Comparison of ENCODE assay signal across 8 mouse cellular contexts in the genomic region with DNA sequence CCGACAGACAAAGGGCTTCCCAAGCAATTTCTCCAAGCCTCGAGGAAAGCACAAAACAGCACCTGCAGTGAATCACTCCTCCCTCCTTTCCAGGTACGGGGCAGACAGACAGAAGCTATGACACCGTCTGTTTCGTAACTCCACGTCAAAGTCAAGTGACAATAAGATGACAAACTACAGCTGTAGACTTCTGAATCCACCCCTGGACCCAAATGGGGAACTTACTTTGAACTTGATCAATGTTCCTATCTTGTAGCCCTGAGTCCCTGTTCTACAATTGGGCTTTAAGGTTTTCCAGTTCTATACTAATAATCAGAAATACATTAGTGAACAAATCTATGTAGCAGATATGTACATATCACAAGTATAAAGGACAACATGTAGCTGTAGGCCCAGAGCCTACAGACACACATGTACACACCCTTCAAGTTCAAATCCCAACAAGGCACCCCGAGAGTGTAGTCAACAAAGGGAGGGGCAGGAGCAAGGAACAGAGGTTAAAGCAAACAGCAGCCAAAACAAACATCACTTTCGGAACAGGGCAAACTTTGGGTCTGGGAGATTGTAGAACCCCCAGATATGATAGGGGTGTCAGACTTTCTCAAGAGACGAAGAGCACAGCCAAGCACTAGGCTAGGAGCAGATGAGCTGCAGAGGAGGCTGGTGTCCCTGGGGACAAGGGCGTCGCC. TPM values are rescaled to one million over a fixed set of nuclear protein-coding genes. Genes with fewer than 3 reads are reported as not detected.
A peak's percentile ranks its signal among the peaks of the same experiment; 100 is the strongest.
DNase-seq lines count a peak whose midpoint lies in the region; ATAC-seq lines count a peak whose summit lies in the region.

No protein-coding gene starts in this region.

- no peak for DNase-seq in heart, postnatal 25 days (ENCODE audit: low spot score)
- no peak for DNase-seq in hindbrain, embryonic 14.5 days (ENCODE audit: low spot score)
- no peak for DNase-seq in adrenal gland, postnatal 4 days (ENCODE audit: low spot score in 2 of 2)
- no peak for DNase-seq in right cerebral cortex, postnatal 4 days
- no peak for DNase-seq in cerebellum, adult 18-20 months

- no peaks in the 10 kb centered on the region for H3K36me3 ChIP-seq in heart, embryonic 11.5 days (ENCODE audit: control insufficient read depth, insufficient read depth, low read length)
- H3K36me3 ChIP-seq in hindbrain, embryonic 14.5 days (replicated peaks; ENCODE audit: control insufficient read depth, insufficient read depth): no peaks in the 10 kb centered on the region

- intact Hi-C loops in heart, postnatal 25 days (cut with DNase I): no loop called here

- H3K27ac ChIP-seq in heart, embryonic 11.5 days (ENCODE audit: low read depth, low read length): no peak overlapping the region
- H3K27ac ChIP-seq in hindbrain, embryonic 14.5 days: no peak overlapping the region

- H3K9me3 ChIP-seq in heart, embryonic 11.5 days (replicated peaks; ENCODE audit: control insufficient read depth, low read length): no peaks in the 10 kb centered on the region
- no peaks in the 10 kb centered on the region for H3K9me3 ChIP-seq in hindbrain, embryonic 14.5 days (ENCODE audit: control insufficient read depth, low read length)

- WGBS in heart, embryonic 11.5 days (ENCODE audit: insufficient replicate concordance): 51% methylated on average over 11 of the region's 11 CpGs
- WGBS in hindbrain, embryonic 14.5 days: 48% methylated on average over 11 of the region's 11 CpGs

- peak overlapping the region; percentile 77 for H3K4me2 ChIP-seq in heart, embryonic 11.5 days
- peak overlapping the region; percentile 55 for H3K4me2 ChIP-seq in hindbrain, embryonic 14.5 days (replicated peaks)

- no peaks in the 10 kb centered on the region for H3K4me1 ChIP-seq in heart, embryonic 11.5 days (ENCODE audit: control insufficient read depth, insufficient read depth, low read length)
- H3K4me1 ChIP-seq in hindbrain, embryonic 14.5 days (replicated peaks; ENCODE audit: control insufficient read depth, insufficient read depth, low read length): 0 out of 2 replicates have a peak, but pooled peaks cover 3% of the 10 kb centered on the region

- no peak overlapping the region for H3K9ac ChIP-seq in heart, embryonic 11.5 days (ENCODE audit: low read depth, low read length)
- peak overlapping the region; percentile 63 for H3K9ac ChIP-seq in hindbrain, embryonic 14.5 days

- H3K27me3 ChIP-seq in heart, embryonic 11.5 days (ENCODE audit: control insufficient read depth, insufficient read depth, low read length): no peaks in the 10 kb centered on the region; the same call in 1 of the 2 replicates
- peaks cover 12% of the 10 kb centered on the region for H3K27me3 ChIP-seq in hindbrain, embryonic 14.5 days (ENCODE audit: control insufficient read depth, insufficient read depth, low read length)

- H3K4me3 ChIP-seq in heart, embryonic 11.5 days (ENCODE audit: low read depth, low read length): peak overlapping the region; percentile 52
- peak overlapping the region; percentile 69 for H3K4me3 ChIP-seq in hindbrain, embryonic 14.5 days (replicated peaks; ENCODE audit: low read length)

- ATAC-seq in heart, embryonic 11.5 days (replicated peaks; ENCODE audit: insufficient number of reproducible peaks, low FRiP score, low TSS enrichment): no peak; the same call in 1 of the 2 replicates
- peak; percentile 30; the same call in 1 of the 2 replicates for ATAC-seq in common myeloid progenitor, adult 5-6 weeks (replicated peaks; ENCODE audit: low read depth, poor library complexity, severe bottlenecking)
- ATAC-seq in hindbrain, embryonic 14.5 days (ENCODE audit: low FRiP score): peak; percentile 31; the same call in 1 of the 2 replicates
- peak; percentile 49 for ATAC-seq in megakaryocyte progenitor cell, adult 5-6 weeks (replicated peaks; ENCODE audit: poor library complexity)

RNA-seq across cellular contexts. Expression of gene Reps2, which starts 0.9 kb away (rescaled TPM):
- 0.36 and 0.61 TPM in 2 replicates for polyA plus RNA-seq in heart, embryonic 11.5 days (2014; fragmentation: Nextera tagmentation; extraction: Ambion mirVana)
- 1 to 10 TPM in 1 of 2 experiments, under 1 TPM in 1; 0.88 to 1.7 TPM for total RNA-seq in heart, postnatal 25 days (2021)
- 4.3 and 5.3 TPM in 2 replicates for total RNA-seq in common myeloid progenitor, adult 5-6 weeks (2017)
- polyA plus RNA-seq in hindbrain, embryonic 14.5 days (2014; fragmentation: Nextera tagmentation; extraction: Ambion mirVana): 3.7 and 3.8 TPM in 2 replicates
- 2.0 and 2.5 TPM in 2 replicates for total RNA-seq in megakaryocyte progenitor cell, adult 5-6 weeks (2015)
- 0.71 and 1.3 TPM in 2 replicates for total RNA-seq in megakaryocyte progenitor cell, adult 5-6 weeks (2017)
- 1 to 10 TPM; 4.3 to 5.6 TPM for total RNA-seq in adrenal gland, postnatal 4 days (2021)
